In genomic region chr12:86941734-86942486, GRCm38 (mm10) we compare ENCODE assay signal across 9 mouse cellular contexts. TPM values are rescaled to one million over a fixed set of nuclear protein-coding genes. Genes with fewer than 3 reads are reported as not detected.
DNase-seq lines count a peak whose midpoint lies in the region; ATAC-seq lines count a peak whose summit lies in the region.
"Had no signal": no experiment of that assay in that cellular context is flagged by ENCODE, and none has a peak within 500 bp of the region (broad histone marks: within the 10 kb centered on the region; RNA-seq: fewer than 3 reads in every experiment).

No protein-coding gene starts in this region.

- peak overlapping the region; percentile 96 for H3K27ac ChIP-seq in forebrain, embryonic 14.5 days (ENCODE audit: low read depth, low read length)
- H3K27ac ChIP-seq in midbrain, embryonic 10.5 days (replicated peaks) = peak overlapping the region; percentile 83
- H3K27ac ChIP-seq: limb, embryonic 12.5 days had no signal

- H3K4me2 ChIP-seq in forebrain, embryonic 14.5 days (ENCODE audit: low read length) = peak overlapping the region; percentile 32; the same call in 1 of the 2 replicates
- H3K4me2 ChIP-seq: limb, embryonic 12.5 days had no signal

- ATAC-seq in CD4-positive, CD25-positive, alpha-beta regulatory T cell, adult 4 months = peak; percentile 36
- ATAC-seq in forebrain, embryonic 14.5 days = peak; percentile 65

- peak overlapping the region; percentile 17 for H3K9ac ChIP-seq in forebrain, embryonic 14.5 days (ENCODE audit: low read length)
- H3K9ac ChIP-seq: limb, embryonic 12.5 days had no signal

- no peak overlapping the region for H3K4me3 ChIP-seq in forebrain, embryonic 14.5 days (ENCODE audit: low read depth, low read length)
- H3K4me3 ChIP-seq in midbrain, embryonic 10.5 days = peak overlapping the region; percentile 23
- H3K4me3 ChIP-seq: limb, embryonic 12.5 days had no signal

- peaks cover 26% of the 10 kb centered on the region for H3K4me1 ChIP-seq in forebrain, embryonic 14.5 days (ENCODE audit: control insufficient read depth, insufficient read depth, low read length)
- H3K4me1 ChIP-seq in midbrain, embryonic 10.5 days = peaks cover 53% of the 10 kb centered on the region

- WGBS in forebrain, embryonic 14.5 days = 6% methylated on average over 5 of the region's 5 CpGs
- whole genome bisulfite sequencing in midbrain, embryonic 10.5 days = 33% methylated on average over 5 of the region's 5 CpGs

- no peaks in the 10 kb centered on the region for H3K36me3 ChIP-seq in forebrain, embryonic 14.5 days (ENCODE audit: control insufficient read depth, insufficient read depth, low read length)
- no peaks in the 10 kb centered on the region for H3K36me3 ChIP-seq in midbrain, embryonic 10.5 days
- H3K36me3 ChIP-seq: limb, embryonic 12.5 days had no signal

- no peaks in the 10 kb centered on the region for H3K27me3 ChIP-seq in forebrain, embryonic 14.5 days (replicated peaks; ENCODE audit: control insufficient read depth, insufficient read depth, low read length)
- peaks cover 6% of the 10 kb centered on the region for H3K27me3 ChIP-seq in midbrain, embryonic 10.5 days (ENCODE audit: low read depth, poor library complexity, severe bottlenecking)
- H3K27me3 ChIP-seq: limb, embryonic 12.5 days had no signal

- peak; percentile 45 for DNase-seq in A20 (ENCODE audit: low read depth, low spot score)
- DNase-seq in forebrain, embryonic 14.5 days (ENCODE audit: low spot score) = peak; percentile 94
- peak; percentile 79 for DNase-seq in midbrain, embryonic 10.5 days (ENCODE audit: low spot score)
- DNase-seq in kidney, adult 9 months = no peak
- no peak for DNase-seq in cerebellum, adult 8-10 months
- DNase-seq in cerebellum, postnatal 36 days = no peak

- no peaks in the 10 kb centered on the region for H3K9me3 ChIP-seq in forebrain, embryonic 14.5 days (replicated peaks; ENCODE audit: control insufficient read depth, low read length)
- 0 out of 2 replicates have a peak, but pooled peaks cover 6% of the 10 kb centered on the region for H3K9me3 ChIP-seq in midbrain, embryonic 10.5 days (replicated peaks)
- H3K9me3 ChIP-seq: limb, embryonic 12.5 days had no signal

RNA-seq across cellular contexts. Expression of gene Cipc, which starts 4.9 kb away (rescaled TPM):
- polyA plus RNA-seq in CD4-positive, CD25-positive, alpha-beta regulatory T cell, adult 4 months (2017; shearing (Covaris generic)) = 10 to 100 TPM; 20.0 to 29.3 TPM
- polyA plus RNA-seq in forebrain, embryonic 14.5 days (2014; fragmentation: Nextera tagmentation; extraction: Ambion mirVana) = 47.5 and 57.0 TPM in 2 replicates
- 33.2 and 35.5 TPM in 2 replicates for polyA plus RNA-seq in midbrain, embryonic 10.5 days (2016; fragmentation: Nextera tagmentation; extraction: Ambion mirVana)

RNA-seq across cellular contexts. Expression of gene Zdhhc22, which starts 48.3 kb away (rescaled TPM):
- polyA plus RNA-seq in CD4-positive, CD25-positive, alpha-beta regulatory T cell, adult 4 months (2017; shearing (Covaris generic)) = under 1 TPM in 1 of 2 experiments, not detected in 1; 0.36 TPM
- 4.3 and 5.5 TPM in 2 replicates for polyA plus RNA-seq in forebrain, embryonic 14.5 days (2014; fragmentation: Nextera tagmentation; extraction: Ambion mirVana)
- 0.15 and 0.24 TPM in 2 replicates for polyA plus RNA-seq in midbrain, embryonic 10.5 days (2016; fragmentation: Nextera tagmentation; extraction: Ambion mirVana)
- polyA plus RNA-seq: spleen, adult 2 months had no signal

RNA-seq across cellular contexts. Expression of gene Irf2bpl, which starts 57.3 kb away (rescaled TPM):
- 10 to 100 TPM in 1 of 2 experiments, 1 to 10 TPM in 1; 7.6 to 18.8 TPM for polyA plus RNA-seq in CD4-positive, CD25-positive, alpha-beta regulatory T cell, adult 4 months (2017; shearing (Covaris generic))
- 41.4 and 56.5 TPM in 2 replicates for polyA plus RNA-seq in forebrain, embryonic 14.5 days (2014; fragmentation: Nextera tagmentation; extraction: Ambion mirVana)
- polyA plus RNA-seq in midbrain, embryonic 10.5 days (2016; fragmentation: Nextera tagmentation; extraction: Ambion mirVana) = 28.6 and 39.6 TPM in 2 replicates

Comparison
In these comparisons a context has a peak if more than half of its experiments do, and no peak if none do; other contexts are left out.
1. DNase-seq: peak in A20 (single experiment), forebrain, embryonic 14.5 days (single experiment) and midbrain, embryonic 10.5 days (single experiment); none in kidney, adult 9 months (single experiment), cerebellum, adult 8-10 months (single experiment) and cerebellum, postnatal 36 days (0 of 2).